Mouse (Mus musculus) gastrocnemius, adult 2 months (tissue): ENCODE measurements around the gene Ube4b. TPM values are rescaled to one million over a fixed set of nuclear protein-coding genes. Genes with fewer than 3 reads are reported as not detected.
"Not testable (repeated sequence)": the region's sequence is repeated elsewhere in the genome, so short reads cannot be mapped to it uniquely, and the experiment has no call there.

Experiments used
- DNase-seq: peaks from one replicate; pipeline ENCODE4 v3.0.0; 2022
- H3K27ac ChIP-seq: fragments of 200-600 bp; 2 replicates; pipeline ENCODE4 v1.8.1; 2022; ENCODE audit warnings: mild to moderate bottlenecking
- H3K4me3 ChIP-seq: fragments of 200-600 bp; 2 replicates; pipeline ENCODE4 v1.8.1; 2022; ENCODE audit warnings: mild to moderate bottlenecking, moderate library complexity
- CTCF ChIP-seq: fragments of 200-600 bp; IDR thresholded peaks from 2 replicates; pipeline ENCODE4 v1.8.1; 2022; ENCODE audit warnings: antibody characterized with exemption, mild to moderate bottlenecking, moderate library complexity
- intact Hi-C: fragments of 180-260 bp; cut with DNase I; formaldehyde crosslinking; loops from one replicate; pipeline ENCODE4 v1.15.1; 2025
- long read RNA-seq, 2 experiments: library from polyadenylated mRNA; stranded (forward); transcript quantifications; one replicate each; pipeline ENCODE4 v2.0.0; 2021
- total RNA-seq, 2 experiments: library from RNA; stranded (reverse); gene quantifications; 2 replicates each; pipeline ENCODE4 v1.2.3; 2021

Ube4b gene
- 10 to 100 TPM; 31.1 to 35.9 TPM for total RNA-seq
- long read RNA-seq, experiment 1, partial matches to known transcripts, result 6 of 11 reads
- long read RNA-seq, experiment 1, other reads (novel, unspliced or antisense), result 3 of 11 reads
- long read RNA-seq, experiment 2, partial matches to known transcripts, result 8 of 16 reads
- long read RNA-seq, experiment 2, other reads (novel, unspliced or antisense), result 7 of 16 reads

GRCm38 (mm10) chr4:149426325-149427199, at the start of gene Ube4b:
Gene Ube4b (minus strand): TSS chr4:149426749.
- intact Hi-C loops, result no loop called here
- DNase-seq, result peak; percentile 97
- Histone ChIP-seq H3K4me3 (peak within 1 kb of the TSS; percentile 99), H3K27ac (peak within 1 kb of the TSS; percentile 99)
- no peak for TF ChIP-seq CTCF

GRCm38 (mm10) chr4:149475096-149475495, 48.5 kb upstream of the Ube4b start:
- no peak overlapping the region for H3K4me3 ChIP-seq
- intact Hi-C loops, result no loop called here

DNA sequence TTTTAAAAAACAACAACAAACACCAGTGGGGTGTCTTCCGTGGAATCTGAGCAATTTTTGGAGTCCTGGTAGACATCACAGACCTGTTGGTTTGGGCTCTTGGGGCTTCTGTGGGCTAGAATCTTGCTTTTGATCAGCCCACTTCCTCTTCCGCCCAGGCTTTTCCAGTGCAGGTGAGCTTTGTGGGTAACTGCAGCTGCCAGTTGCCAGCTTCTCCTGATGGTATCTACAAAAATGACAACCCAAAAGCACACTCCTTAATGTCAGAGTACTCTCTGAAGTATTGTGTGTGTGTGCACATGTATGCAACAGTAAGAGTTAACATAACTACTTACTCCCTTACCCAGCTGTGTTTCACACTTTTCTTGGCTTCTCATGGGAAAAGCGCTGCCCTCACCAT, 43.0 kb upstream of the Ube4b start:
- no peak for TF ChIP-seq CTCF
- intact Hi-C loops, result no loop called here
- H3K4me3 ChIP-seq, result no peak overlapping the region

More at GRCm38 (mm10) chr4:149475096-149475495, 48.5 kb upstream of the Ube4b start:
- no peak for DNase-seq
- TF ChIP-seq CTCF, result no peak
- no peak overlapping the region for H3K27ac ChIP-seq

GRCm38 (mm10) chr4:149463435-149463950, 36.9 kb upstream of the Ube4b start:
- DNase-seq, result no peak
- no peak overlapping the region for H3K27ac ChIP-seq
- intact Hi-C loops, result no loop called here
- no peak for TF ChIP-seq CTCF
- H3K4me3 ChIP-seq, result no peak overlapping the region

More for the DNA sequence above, 43.0 kb upstream of the Ube4b start:
- no peak for DNase-seq
- no peak overlapping the region for H3K27ac ChIP-seq

GRCm38 (mm10) chr4:149462305-149462971, 35.9 kb upstream of the Ube4b start:
- no peak for DNase-seq
- intact Hi-C loops, result no loop called here
- TF ChIP-seq CTCF, result no peak
- H3K27ac ChIP-seq, result no peak overlapping the region
- no peak overlapping the region for H3K4me3 ChIP-seq

- intact Hi-C loops, result no loop called here
- TF ChIP-seq CTCF, result no peak
- no peak overlapping the region for H3K4me3 ChIP-seq
- 0 out of 2 replicates have a peak overlapping the region, but pooled peaks have one; percentile 5 for H3K27ac ChIP-seq
- DNase-seq, result no peak
Measured at GRCm38 (mm10) chr4:149461579-149462304, 35.2 kb upstream of the Ube4b start.

DNA sequence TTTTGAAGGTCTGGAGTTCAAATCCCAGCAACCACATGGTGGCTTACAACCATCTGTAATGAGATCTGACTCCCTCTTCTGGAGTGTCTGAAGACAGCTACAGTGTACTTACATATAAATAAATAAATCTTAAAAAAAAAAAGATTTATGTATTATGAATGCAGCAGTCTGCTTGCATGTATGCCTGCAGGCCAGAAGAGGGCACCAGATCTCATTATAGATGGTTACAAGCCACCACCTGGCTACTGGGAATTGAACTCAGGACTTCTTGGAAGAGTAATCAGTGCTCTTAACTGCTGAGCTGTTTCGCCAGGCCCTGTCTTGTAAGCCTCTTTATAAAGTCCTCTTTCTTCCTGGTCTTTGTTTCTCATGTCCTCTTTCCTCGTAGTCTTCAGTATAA, 33.9 kb upstream of the Ube4b start:
- DNase-seq, H3K4me3 ChIP-seq, H3K27ac ChIP-seq, intact Hi-C loops: not testable (repeated sequence)
- peak; percentile 34 for TF ChIP-seq CTCF

- intact Hi-C loops, result no loop called here
- Histone ChIP-seq H3K27ac (no peak overlapping the region), H3K4me3 (no peak overlapping the region)
- DNase-seq, result no peak
- TF ChIP-seq CTCF, result no peak
Measured at GRCm38 (mm10) chr4:149459425-149459824, 32.9 kb upstream of the Ube4b start.

- no peak for DNase-seq
- Histone ChIP-seq H3K27ac (peak overlapping the region; percentile 76), H3K4me3 (no peak overlapping the region)
- intact Hi-C loops, result no loop called here
- no peak for TF ChIP-seq CTCF
Measured at GRCm38 (mm10) chr4:149458526-149458925, 32.0 kb upstream of the Ube4b start.

GRCm38 (mm10) chr4:149457831-149458430, 31.4 kb upstream of the Ube4b start:
- peak overlapping the region; percentile 28; the same call in 1 of the 2 replicates for H3K4me3 ChIP-seq
- intact Hi-C loops, result no loop called here
- DNase-seq, result peak; percentile 66
- TF ChIP-seq CTCF, result no peak
- peak overlapping the region; percentile 76 for H3K27ac ChIP-seq

DNA sequence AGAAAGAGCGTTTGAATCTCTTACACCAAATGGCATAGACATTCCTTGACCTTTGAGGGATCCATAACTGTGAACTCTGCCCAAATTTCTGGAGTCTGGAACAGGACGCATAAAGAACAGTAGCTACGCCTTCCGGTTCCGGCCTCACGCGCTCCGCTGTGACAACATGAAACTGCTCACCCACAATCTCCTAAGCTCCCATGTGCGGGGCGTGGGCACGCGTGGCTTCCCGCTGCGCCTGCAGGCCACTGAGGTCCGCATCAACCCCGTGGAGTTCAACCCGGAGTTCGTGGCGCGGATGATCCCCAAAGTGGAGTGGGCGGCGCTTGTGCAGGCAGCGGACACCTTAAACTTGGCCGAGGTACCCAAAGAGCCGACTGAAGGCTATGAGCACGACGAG, 30.6 kb upstream of the Ube4b start:
- 0 out of 2 replicates have a peak overlapping the region, but pooled peaks have one; percentile 28 for H3K27ac ChIP-seq
- intact Hi-C loops, DNase-seq, H3K4me3 ChIP-seq: not testable (repeated sequence)
